Mouse (Mus musculus): ENCODE results near the gene Olfr1212. TPM values are rescaled to one million over a fixed set of nuclear protein-coding genes. Genes with fewer than 3 reads are reported as not detected.

Olfr1212 gene
- not detected in 2 replicates for polyA plus RNA-seq (2016; fragmentation: Nextera tagmentation; extraction: Ambion mirVana)

- no peaks in the 10 kb centered on the region for H3K27me3 ChIP-seq (ENCODE audit: low read depth, poor library complexity, severe bottlenecking)
- H3K36me3 ChIP-seq, result no peaks in the 10 kb centered on the region
- H3K9me3 ChIP-seq (replicated peaks), result no peaks in the 10 kb centered on the region
- no peak within 1 kb of the TSS for H3K27ac ChIP-seq (replicated peaks)
- H3K4me3 ChIP-seq, result no peak within 1 kb of the TSS
- DNase-seq (ENCODE audit: low spot score), result no peak
- H3K4me1 ChIP-seq, result no peaks in the 10 kb centered on the region
Observed at GRCm38 (mm10) chr2:88953669-88954068, at the start of gene Olfr1212. Gene Olfr1212 (plus strand): TSS chr2:88953969.

GRCm38 (mm10) chr2:88915057-88915456, 38.7 kb upstream of the Olfr1212 start, which contains the start of gene Olfr1209:
Gene Olfr1209 (minus strand): TSS chr2:88915157.
- Histone ChIP-seq H3K4me3 (no peak within 1 kb of the TSS), H3K36me3 (no peaks in the 10 kb centered on the region), H3K27me3 (ENCODE audit: low read depth, poor library complexity, severe bottlenecking) (no peaks in the 10 kb centered on the region), H3K9me3 (replicated peaks) (no peaks in the 10 kb centered on the region), H3K4me1 (no peaks in the 10 kb centered on the region), H3K27ac (replicated peaks) (no peak within 1 kb of the TSS)
- DNase-seq (ENCODE audit: low spot score), result no peak
- 85% methylated on average over 3 of the region's 3 CpGs for WGBS

- Histone ChIP-seq H3K36me3 (no peaks in the 10 kb centered on the region), H3K27ac (replicated peaks) (no peak within 1 kb of the TSS), H3K9me3 (replicated peaks) (no peaks in the 10 kb centered on the region), H3K27me3 (ENCODE audit: low read depth, poor library complexity, severe bottlenecking) (no peaks in the 10 kb centered on the region), H3K4me1 (no peaks in the 10 kb centered on the region), H3K4me3 (no peak within 1 kb of the TSS)
- no peak for DNase-seq (ENCODE audit: low spot score)
- WGBS, result 91% methylated on average over 1 of the region's 1 CpGs
Observed at GRCm38 (mm10) chr2:88938011-88938410, 15.8 kb upstream of the Olfr1212 start, which contains the start of gene Olfr1211. Gene Olfr1211 (minus strand): TSS chr2:88938111.

- no peak within 1 kb of the TSS for H3K27ac ChIP-seq (replicated peaks)
Observed at GRCm38 (mm10) chr2:88980181-88980580, 26.4 kb downstream of the Olfr1212 start, which contains the start of gene Gm13762. Gene Gm13762 (minus strand): TSS chr2:88980281.

GRCm38 (mm10) chr2:88992553-88992952, 38.8 kb downstream of the Olfr1212 start, which contains the start of gene Olfr1214:
Gene Olfr1214 (minus strand): TSS chr2:88992653.
- no peaks in the 10 kb centered on the region for H3K9me3 ChIP-seq (replicated peaks)
- H3K4me1 ChIP-seq, result no peaks in the 10 kb centered on the region
- H3K36me3 ChIP-seq, result no peaks in the 10 kb centered on the region
- H3K27ac ChIP-seq (replicated peaks), result no peak within 1 kb of the TSS
- no peak for DNase-seq (ENCODE audit: low spot score)
- WGBS, result 89% methylated on average over 1 of the region's 1 CpGs
- no peaks in the 10 kb centered on the region for H3K27me3 ChIP-seq (ENCODE audit: low read depth, poor library complexity, severe bottlenecking)
- H3K4me3 ChIP-seq, result no peak within 1 kb of the TSS

More at GRCm38 (mm10) chr2:88980181-88980580, 26.4 kb downstream of the Olfr1212 start, which contains the start of gene Gm13762:
- no peaks in the 10 kb centered on the region for H3K36me3 ChIP-seq
- WGBS, result 88% methylated on average over 1 of the region's 1 CpGs
- no peak for DNase-seq (ENCODE audit: low spot score)
- no peak within 1 kb of the TSS for H3K4me3 ChIP-seq
- H3K4me1 ChIP-seq, result no peaks in the 10 kb centered on the region
- no peaks in the 10 kb centered on the region for H3K27me3 ChIP-seq (ENCODE audit: low read depth, poor library complexity, severe bottlenecking)
- no peaks in the 10 kb centered on the region for H3K9me3 ChIP-seq (replicated peaks)

GRCm38 (mm10) chr2:89006873-89007272, 53.1 kb downstream of the Olfr1212 start, which contains the start of gene Olfr1215:
Gene Olfr1215 (minus strand): TSS chr2:89006973.
- no peaks in the 10 kb centered on the region for H3K27me3 ChIP-seq (ENCODE audit: low read depth, poor library complexity, severe bottlenecking)
- H3K9me3 ChIP-seq (replicated peaks), result no peaks in the 10 kb centered on the region
- H3K4me3 ChIP-seq, result no peak within 1 kb of the TSS
- 84% methylated on average over 2 of the region's 2 CpGs for WGBS
- no peaks in the 10 kb centered on the region for H3K36me3 ChIP-seq
- no peak for DNase-seq (ENCODE audit: low spot score)
- H3K27ac ChIP-seq (replicated peaks), result no peak within 1 kb of the TSS
- H3K4me1 ChIP-seq, result no peaks in the 10 kb centered on the region

Other genes starting within 250 kb of the Olfr1212 start
- gene Olfr1196, start 249.4 kb upstream of the Olfr1212 start, polyA plus RNA-seq (2016; fragmentation: Nextera tagmentation; extraction: Ambion mirVana), result not detected in 2 replicates
- gene Olfr1197, start 221.6 kb upstream of the Olfr1212 start, polyA plus RNA-seq (2016; fragmentation: Nextera tagmentation; extraction: Ambion mirVana), result not detected in 2 replicates
- gene Olfr1198, start 202.6 kb upstream of the Olfr1212 start, polyA plus RNA-seq (2016; fragmentation: Nextera tagmentation; extraction: Ambion mirVana), result not detected in 2 replicates
- gene Olfr1199, start 193.5 kb upstream of the Olfr1212 start, polyA plus RNA-seq (2016; fragmentation: Nextera tagmentation; extraction: Ambion mirVana), result not detected in 2 replicates
- gene Olfr1200, start 183.5 kb upstream of the Olfr1212 start, polyA plus RNA-seq (2016; fragmentation: Nextera tagmentation; extraction: Ambion mirVana), result not detected in 2 replicates
- gene Olfr1201, start 160.9 kb upstream of the Olfr1212 start, polyA plus RNA-seq (2016; fragmentation: Nextera tagmentation; extraction: Ambion mirVana), result not detected in 2 replicates
- not detected in 2 replicates for gene Olfr1202, start 139.5 kb upstream of the Olfr1212 start, polyA plus RNA-seq (2016; fragmentation: Nextera tagmentation; extraction: Ambion mirVana)
- gene Olfr1205, start 124.2 kb upstream of the Olfr1212 start, polyA plus RNA-seq (2016; fragmentation: Nextera tagmentation; extraction: Ambion mirVana), result not detected in 2 replicates
- not detected in 2 replicates for gene Olfr1204, start 104.7 kb upstream of the Olfr1212 start, polyA plus RNA-seq (2016; fragmentation: Nextera tagmentation; extraction: Ambion mirVana)
- gene Olfr1206, start 90.7 kb upstream of the Olfr1212 start, polyA plus RNA-seq (2016; fragmentation: Nextera tagmentation; extraction: Ambion mirVana), result not detected in 2 replicates
- gene Olfr1208, start 51.7 kb upstream of the Olfr1212 start, polyA plus RNA-seq (2016; fragmentation: Nextera tagmentation; extraction: Ambion mirVana), result not detected in 2 replicates
- not detected in 2 replicates for gene Olfr1209, start 38.8 kb upstream of the Olfr1212 start, polyA plus RNA-seq (2016; fragmentation: Nextera tagmentation; extraction: Ambion mirVana)
- not detected in 2 replicates for gene Olfr1211, start 15.9 kb upstream of the Olfr1212 start, polyA plus RNA-seq (2016; fragmentation: Nextera tagmentation; extraction: Ambion mirVana)
- gene Gm13762, start 26.3 kb downstream of the Olfr1212 start, polyA plus RNA-seq (2016; fragmentation: Nextera tagmentation; extraction: Ambion mirVana), result not detected in 2 replicates
- gene Olfr1214, start 38.7 kb downstream of the Olfr1212 start, polyA plus RNA-seq (2016; fragmentation: Nextera tagmentation; extraction: Ambion mirVana), result not detected in 2 replicates
- not detected in 2 replicates for gene Olfr1215, start 53.0 kb downstream of the Olfr1212 start, polyA plus RNA-seq (2016; fragmentation: Nextera tagmentation; extraction: Ambion mirVana)
- gene Olfr1216, start 64.4 kb downstream of the Olfr1212 start, polyA plus RNA-seq (2016; fragmentation: Nextera tagmentation; extraction: Ambion mirVana), result not detected in 2 replicates
- not detected in 2 replicates for gene Olfr1217, start 78.1 kb downstream of the Olfr1212 start, polyA plus RNA-seq (2016; fragmentation: Nextera tagmentation; extraction: Ambion mirVana)
- gene Olfr1218, start 107.2 kb downstream of the Olfr1212 start, polyA plus RNA-seq (2016; fragmentation: Nextera tagmentation; extraction: Ambion mirVana), result not detected in 2 replicates
- not detected in 2 replicates for gene Olfr1219, start 129.5 kb downstream of the Olfr1212 start, polyA plus RNA-seq (2016; fragmentation: Nextera tagmentation; extraction: Ambion mirVana)
- gene Olfr1220, start 152.9 kb downstream of the Olfr1212 start, polyA plus RNA-seq (2016; fragmentation: Nextera tagmentation; extraction: Ambion mirVana), result not detected in 2 replicates
- not detected in 2 replicates for gene Olfr1221, start 163.3 kb downstream of the Olfr1212 start, polyA plus RNA-seq (2016; fragmentation: Nextera tagmentation; extraction: Ambion mirVana)
- not detected in 2 replicates for gene Olfr1222, start 179.1 kb downstream of the Olfr1212 start, polyA plus RNA-seq (2016; fragmentation: Nextera tagmentation; extraction: Ambion mirVana)
- gene Olfr1223, start 197.6 kb downstream of the Olfr1212 start, polyA plus RNA-seq (2016; fragmentation: Nextera tagmentation; extraction: Ambion mirVana), result not detected in 2 replicates
- not detected in 2 replicates for gene Olfr1224-ps1, start 210.1 kb downstream of the Olfr1212 start, polyA plus RNA-seq (2016; fragmentation: Nextera tagmentation; extraction: Ambion mirVana)
- gene Olfr1225, start 220.7 kb downstream of the Olfr1212 start, polyA plus RNA-seq (2016; fragmentation: Nextera tagmentation; extraction: Ambion mirVana), result not detected in 2 replicates
- not detected in 2 replicates for gene Olfr1226, start 246.1 kb downstream of the Olfr1212 start, polyA plus RNA-seq (2016; fragmentation: Nextera tagmentation; extraction: Ambion mirVana)